Mouse (Mus musculus): ENCODE measurements at regions not wholly inside any gene's neighbourhood (a gene's known extent, or its start where the extent isn't known, plus 50 kb on each side); places are given as distances from the start of the nearest gene placed in this dataset.

DNA sequence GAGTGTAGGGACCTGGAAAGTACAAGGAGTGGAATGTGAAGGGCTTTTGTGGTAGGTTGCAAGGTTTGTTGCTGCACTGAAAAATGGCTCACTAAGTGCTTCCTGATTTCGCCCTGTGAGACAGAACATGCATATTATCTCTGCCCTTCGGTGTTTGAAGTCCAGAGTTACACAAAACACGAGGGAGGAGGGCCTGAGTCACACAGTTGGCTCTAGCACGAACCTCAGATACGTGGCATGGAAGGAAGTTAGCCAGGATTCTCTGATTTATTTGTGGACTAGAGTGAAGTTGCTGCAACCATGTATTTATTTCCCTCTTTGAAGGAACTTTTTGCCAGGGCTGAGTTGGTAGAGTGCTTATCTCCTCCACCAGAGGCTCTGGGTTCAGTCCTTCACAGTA, 73.2 kb upstream of the Arpp21 start:
- TF ChIP-seq MAX (IDR thresholded peaks at IDR 0.05; ENCODE audit: low read depth), result no peak
- TF ChIP-seq POLR2A (IDR thresholded peaks at IDR 0.05; ENCODE audit: insufficient read length, low read depth), result no peak
- TF ChIP-seq E2F4 (IDR thresholded peaks at IDR 0.05; ENCODE audit: insufficient read depth), result no peak
- TF ChIP-seq CEBPB (IDR thresholded peaks at IDR 0.05; ENCODE audit: insufficient read depth, poor library complexity, severe bottlenecking), result no peak
- no peak for TF ChIP-seq USF1 (IDR thresholded peaks at IDR 0.05; ENCODE audit: low read depth)
- TF ChIP-seq POLR2AphosphoS2 (IDR thresholded peaks at IDR 0.05; ENCODE audit: insufficient read length, low read depth), result no peak
- no peak for TF ChIP-seq TCF12 (IDR thresholded peaks at IDR 0.05; ENCODE audit: insufficient read depth, poor library complexity, severe bottlenecking)
- no peak for TF ChIP-seq SRF (IDR thresholded peaks at IDR 0.05; ENCODE audit: control insufficient read depth, insufficient read length, low read depth)

All from myocyte (in vitro differentiated cells).